Mouse (Mus musculus) lung, postnatal 0 days (tissue): Measurements from ENCODE around the gene Zfp276.
A peak's percentile ranks its signal among the peaks of the same experiment; 100 is the strongest.

ENCODE experiments used
- CTCF ChIP-seq: IDR thresholded peaks from 2 replicates; pipeline ENCODE4 v1.5.1; 2016; ENCODE audit warnings: antibody characterized with exemption, mild to moderate bottlenecking
- EP300 ChIP-seq: IDR thresholded peaks from 2 replicates; pipeline ENCODE4 v1.6.1; 2016; ENCODE audit warnings: antibody characterized with exemption, mild to moderate bottlenecking, control low read depth

- TF ChIP-seq CTCF (peak; percentile 63), EP300 (no peak)
Observed at GRCm38 (mm10) chr8:123290166-123290565, 36.2 kb downstream of the Zfp276 start.
